Mouse (Mus musculus) bone marrow macrophage, adult 2 months (primary cell): ENCODE measurements around the gene Olfr78. TPM values are rescaled to one million over a fixed set of nuclear protein-coding genes. Genes with fewer than 3 reads are reported as not detected.

Experiments
- H3K27ac ChIP-seq: 2 replicates; pipeline ENCODE4 v1.5.1; 2012; ENCODE audit warnings: low read depth, low read length; ENCODE audit not compliant: insufficient read depth
- H3K4me1 ChIP-seq: 2 replicates; pipeline ENCODE4 v1.6.1; 2012; ENCODE audit warnings: low read length; ENCODE audit not compliant: control insufficient read depth, insufficient read depth
- H3K4me3 ChIP-seq: 2 replicates; pipeline ENCODE4 v1.5.1; 2012; ENCODE audit warnings: mild to moderate bottlenecking, low read length, moderate library complexity; ENCODE audit not compliant: insufficient read depth
- CTCF ChIP-seq: IDR thresholded peaks from 2 replicates; pipeline ENCODE4 v1.5.1; 2012; ENCODE audit warnings: low read depth, mild to moderate bottlenecking, low read length, moderate library complexity
- POLR2A ChIP-seq: IDR thresholded peaks from 2 replicates; pipeline ENCODE4 v1.6.1; 2012; ENCODE audit warnings: mild to moderate bottlenecking, low read depth, low read length, borderline replicate concordance
- polyA plus RNA-seq: library from polyadenylated mRNA; stranded (reverse); fragments of >200 nt; gene quantifications from 2 replicates; pipeline ENCODE4 v1.2.4, GENCODE M21; 2012; ENCODE audit not compliant: missing spikeins, insufficient read depth, insufficient read length

Gene Olfr78
- polyA plus RNA-seq, 1 experiment: not detected

GRCm38 (mm10) chr7:102695358-102696125 lies 63.7 kb downstream of the Olfr78 start, which contains the start of gene Olfr557:
Gene Olfr557, plus strand, starts transcription at chr7:102695910.
- Histone ChIP-seq H3K27ac (no peak within 1 kb of the TSS), H3K4me3 (no peak within 1 kb of the TSS), H3K4me1 (no peaks in the 10 kb centered on the region)
- TF ChIP-seq CTCF (no peak), POLR2A (no peak)

Other genes starting within 250 kb of the Olfr78 start
- gene Olfr547, start 224.7 kb downstream of the Olfr78 start, polyA plus RNA-seq: not detected in 2 replicates
- not detected in 2 replicates for gene Olfr548-ps1, start 218.6 kb downstream of the Olfr78 start, polyA plus RNA-seq
- gene Olfr549, start 209.6 kb downstream of the Olfr78 start, polyA plus RNA-seq: not detected in 2 replicates
- 38.1 and 42.5 TPM in 2 replicates for gene Trim21, start 194.0 kb downstream of the Olfr78 start, polyA plus RNA-seq
- gene Olfr550, start 188.0 kb downstream of the Olfr78 start, polyA plus RNA-seq: not detected in 2 replicates
- not detected in 2 replicates for gene Olfr551, start 167.6 kb downstream of the Olfr78 start, polyA plus RNA-seq
- not detected in 2 replicates for gene Olfr552, start 161.7 kb downstream of the Olfr78 start, polyA plus RNA-seq
- not detected in 2 replicates for gene Olfr553, start 141.3 kb downstream of the Olfr78 start, polyA plus RNA-seq
- gene Olfr554, start 121.0 kb downstream of the Olfr78 start, polyA plus RNA-seq: not detected in 2 replicates
- not detected in 2 replicates for gene Olfr555, start 100.6 kb downstream of the Olfr78 start, polyA plus RNA-seq
- gene Olfr556, start 94.6 kb downstream of the Olfr78 start, polyA plus RNA-seq: not detected in 2 replicates
- 9.3 and 10.5 TPM in 2 replicates for gene Trim68, start 72.1 kb downstream of the Olfr78 start, polyA plus RNA-seq
- not detected in 2 replicates for gene Olfr557, start 63.6 kb downstream of the Olfr78 start, polyA plus RNA-seq
- gene Olfr558, start 57.3 kb downstream of the Olfr78 start, polyA plus RNA-seq: not detected in 2 replicates
- gene Olfr33, start 40.4 kb downstream of the Olfr78 start, polyA plus RNA-seq: not detected in 2 replicates
- not detected in 2 replicates for gene Olfr559, start 32.0 kb downstream of the Olfr78 start, polyA plus RNA-seq
- not detected in 2 replicates for gene Olfr560, start 105 bp downstream of the Olfr78 start, polyA plus RNA-seq
- not detected in 2 replicates for gene Olfr561, start 11.8 kb upstream of the Olfr78 start, polyA plus RNA-seq
- gene Olfr564, start 44.0 kb upstream of the Olfr78 start, polyA plus RNA-seq: not detected in 2 replicates
- not detected in 2 replicates for gene Olfr566, start 99.3 kb upstream of the Olfr78 start, polyA plus RNA-seq
- gene Olfr568, start 117.7 kb upstream of the Olfr78 start, polyA plus RNA-seq: not detected in 2 replicates
- not detected in 2 replicates for gene Olfr569, start 131.4 kb upstream of the Olfr78 start, polyA plus RNA-seq
- gene Olfr570, start 135.1 kb upstream of the Olfr78 start, polyA plus RNA-seq: not detected in 2 replicates
- gene Olfr571, start 158.1 kb upstream of the Olfr78 start, polyA plus RNA-seq: 0.11 TPM in 1 of 2 replicates, not detected in the other
- gene Olfr572, start 164.9 kb upstream of the Olfr78 start, polyA plus RNA-seq: not detected in 2 replicates
- gene Olfr573-ps1, start 183.1 kb upstream of the Olfr78 start, polyA plus RNA-seq: not detected in 2 replicates
- not detected in 2 replicates for gene Olfr574, start 189.0 kb upstream of the Olfr78 start, polyA plus RNA-seq
- not detected in 2 replicates for gene Olfr575, start 199.3 kb upstream of the Olfr78 start, polyA plus RNA-seq
- not detected in 2 replicates for gene Olfr576, start 203.2 kb upstream of the Olfr78 start, polyA plus RNA-seq
- not detected in 2 replicates for gene Olfr577, start 216.5 kb upstream of the Olfr78 start, polyA plus RNA-seq
- gene Olfr578, start 229.9 kb upstream of the Olfr78 start, polyA plus RNA-seq: not detected in 2 replicates